Mouse (Mus musculus): ENCODE measurements around the gene Sem1.

GRCm38 (mm10) chr6:6577291-6577690 lies 1.2 kb downstream of the Sem1 start:
- TF ChIP-seq CTCF (IDR thresholded peaks at IDR 0.05; ENCODE audit: low read depth, low read length) (no peak), POLR2A (IDR thresholded peaks at IDR 0.05; ENCODE audit: extremely low read depth, insufficient read depth, low read length) (no peak)
